Comparison of ENCODE assay signal across 14 mouse cellular contexts in genomic region chr11:79821986-79822385, GRCm38 (mm10).
"Had no signal": no experiment of that assay in that cellular context is flagged by ENCODE, and none has a peak within 500 bp of the region (broad histone marks: within the 10 kb centered on the region; RNA-seq: fewer than 3 reads in every experiment).

No protein-coding gene starts in this region.

- H3K27ac ChIP-seq: layer of hippocampus, adult 2 months; limb, embryonic 13.5 days; liver, embryonic 14.5 days; midbrain, embryonic 13.5 days; neural tube, embryonic 12.5 days; stomach, embryonic 15.5 days had no signal

- H3K9me3 ChIP-seq: limb, embryonic 13.5 days; midbrain, embryonic 13.5 days; neural tube, embryonic 12.5 days; stomach, embryonic 15.5 days had no signal

- H3K36me3 ChIP-seq: limb, embryonic 13.5 days; midbrain, embryonic 13.5 days; neural tube, embryonic 12.5 days; stomach, embryonic 15.5 days had no signal

- H3K27me3 ChIP-seq: limb, embryonic 13.5 days; midbrain, embryonic 13.5 days; neural tube, embryonic 12.5 days; stomach, embryonic 15.5 days had no signal

- ATAC-seq: midbrain, embryonic 13.5 days had no signal

- H3K4me3 ChIP-seq: layer of hippocampus, adult 2 months; limb, embryonic 13.5 days; midbrain, embryonic 13.5 days; myocyte; neural tube, embryonic 12.5 days; stomach, embryonic 15.5 days had no signal

- H3K4me2 ChIP-seq: limb, embryonic 13.5 days; midbrain, embryonic 13.5 days; neural tube, embryonic 12.5 days; stomach, embryonic 15.5 days had no signal

- H3K4me1 ChIP-seq: midbrain, embryonic 13.5 days; neural tube, embryonic 12.5 days; stomach, embryonic 15.5 days had no signal

- H3K9ac ChIP-seq: limb, embryonic 13.5 days; liver, embryonic 14.5 days; midbrain, embryonic 13.5 days; neural tube, embryonic 12.5 days; stomach, embryonic 15.5 days had no signal

- DNase-seq: kidney, adult 9 months; kidney, postnatal 10 days; kidney, postnatal 4 days; left cerebral cortex, postnatal 4 days; lung, adult 18-20 months; thymus, adult 2 months; thymus, postnatal 25 days had no signal
